8 mouse cellular contexts compared by ENCODE assay signal in the genomic region with DNA sequence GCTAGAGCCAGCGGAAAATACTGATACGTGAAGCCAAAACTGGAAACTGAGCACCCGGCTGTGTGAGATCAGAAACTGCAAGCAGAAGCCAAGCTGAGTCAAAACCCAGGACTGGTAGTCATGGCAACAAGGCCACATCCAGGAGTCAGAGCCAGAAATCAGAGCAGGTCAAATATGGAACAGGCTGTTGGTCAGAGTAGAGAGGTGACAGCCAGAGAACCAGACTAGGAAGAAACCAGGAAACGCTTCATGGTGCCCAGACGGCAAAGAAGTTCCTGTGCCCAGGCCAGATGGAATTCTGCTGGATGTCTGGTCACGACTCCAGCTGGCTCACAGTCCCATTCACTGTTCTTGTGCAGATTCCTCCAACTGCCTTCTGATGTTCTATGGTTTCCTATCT.
DNase-seq lines count a peak whose midpoint lies in the region; ATAC-seq and TF ChIP-seq lines count a peak whose summit lies in the region.
"Had no signal": no experiment of that assay in that cellular context is flagged by ENCODE, and none has a peak within 500 bp of the region (broad histone marks: within the 10 kb centered on the region; RNA-seq: fewer than 3 reads in every experiment).

No protein-coding gene starts in this region.

- peak; percentile 100 for ATAC-seq in cerebellum, adult (ENCODE audit: insufficient number of reproducible peaks, low FRiP score, low TSS enrichment)
- ATAC-seq in monocyte, adult 5-6 weeks (replicated peaks; ENCODE audit: insufficient number of reproducible peaks, low FRiP score, low TSS enrichment, poor library complexity, severe bottlenecking) = no peak
- ATAC-seq in stomach, postnatal 0 days (ENCODE audit: low FRiP score, low TSS enrichment) = no peak

- no peak for TF ChIP-seq CTCF in gastrocnemius, adult 2 months (IDR thresholded peaks at IDR 0.05)
- no peak for TF ChIP-seq CTCF in stomach, postnatal 0 days (IDR thresholded peaks at IDR 0.05; ENCODE audit: low read depth)

- H3K4me3 ChIP-seq in gastrocnemius, adult 2 months = no peak overlapping the region
- no peak overlapping the region for H3K4me3 ChIP-seq in myocyte
- no peak overlapping the region for H3K4me3 ChIP-seq in stomach, postnatal 0 days (ENCODE audit: low read depth, low read length)

- H3K4me1 ChIP-seq in stomach, postnatal 0 days (replicated peaks; ENCODE audit: control insufficient read depth, insufficient read depth) = no peaks in the 10 kb centered on the region

- 54% methylated on average over 6 of the region's 6 CpGs for WGBS in stomach, postnatal 0 days

- H3K36me3 ChIP-seq in myocyte (ENCODE audit: control insufficient read depth, insufficient read depth) = no peaks in the 10 kb centered on the region
- H3K36me3 ChIP-seq in stomach, postnatal 0 days (ENCODE audit: control insufficient read depth, insufficient read depth, low read length) = no peaks in the 10 kb centered on the region

- peak overlapping the region; percentile 1 for H3K4me2 ChIP-seq in myocyte (ENCODE audit: low read depth)
- no peak overlapping the region for H3K4me2 ChIP-seq in stomach, postnatal 0 days (replicated peaks; ENCODE audit: low read depth)

- H3K27me3 ChIP-seq in myocyte (ENCODE audit: control insufficient read depth, insufficient read depth, insufficient read length) = no peaks in the 10 kb centered on the region
- H3K27me3 ChIP-seq in stomach, postnatal 0 days (ENCODE audit: control insufficient read depth, insufficient read depth, low read length) = no peaks in the 10 kb centered on the region

- no peaks in the 10 kb centered on the region for H3K79me2 ChIP-seq in myocyte (ENCODE audit: control insufficient read depth, insufficient read depth)

- peak overlapping the region; percentile 24; the same call in 1 of the 2 replicates for H3K27ac ChIP-seq in gastrocnemius, adult 2 months
- no peak overlapping the region for H3K27ac ChIP-seq in stomach, postnatal 0 days (replicated peaks)
- H3K27ac ChIP-seq: macrophage had no signal

- H3ac ChIP-seq in myocyte (ENCODE audit: control insufficient read depth, insufficient read length) = no peak overlapping the region

- no peaks in the 10 kb centered on the region for H3K9me3 ChIP-seq in stomach, postnatal 0 days (ENCODE audit: control insufficient read depth, low read length)

- no peak overlapping the region for H3K9ac ChIP-seq in stomach, postnatal 0 days (ENCODE audit: low read length)

- intact Hi-C loops in gastrocnemius, adult 2 months (cut with DNase I) = no loop called here

- DNase-seq in R1 (ENCODE audit: low read depth, low spot score) = peak; percentile 10
- DNase-seq in gastrocnemius, adult 2 months = peak; percentile 74
- DNase-seq in layer of hippocampus, postnatal 10 days (ENCODE audit: low spot score in 2 of 2) = peak; percentile 62 to 63
- no peak for DNase-seq in stomach, postnatal 0 days (ENCODE audit: low spot score)

- no peak for TF ChIP-seq EP300 in stomach, postnatal 0 days (optimal IDR thresholded peaks at IDR 0.05)

- TF ChIP-seq POLR2A in myocyte (IDR thresholded peaks at IDR 0.05; ENCODE audit: insufficient read length, low read depth) = no peak

TF ChIP-seq in myocyte, 11 proteins besides CTCF, POLR2A, EP300 and RAD21:
- TF ChIP-seq MYOG (IDR thresholded peaks at IDR 0.05; ENCODE audit: control insufficient read depth in 1 of 3, insufficient read depth in 1 of 3, insufficient read length in 2 of 3, low read depth in 2 of 3) (no peak), TCF12 (IDR thresholded peaks at IDR 0.05; ENCODE audit: insufficient read depth, poor library complexity, severe bottlenecking) (no peak), E2F4 (IDR thresholded peaks at IDR 0.05; ENCODE audit: insufficient read depth) (no peak), CEBPB (IDR thresholded peaks at IDR 0.05; ENCODE audit: insufficient read depth, poor library complexity, severe bottlenecking) (no peak), TCF3 (IDR thresholded peaks at IDR 0.05; ENCODE audit: insufficient read length, low read depth) (no peak), POLR2AphosphoS2 (IDR thresholded peaks at IDR 0.05; ENCODE audit: insufficient read length, low read depth) (no peak), SRF (IDR thresholded peaks at IDR 0.05; ENCODE audit: control insufficient read depth, insufficient read length, low read depth) (no peak), USF1 (IDR thresholded peaks at IDR 0.05; ENCODE audit: low read depth) (no peak), REST (IDR thresholded peaks at IDR 0.05; ENCODE audit: insufficient read depth, insufficient read length) (no peak), MAX (IDR thresholded peaks at IDR 0.05; ENCODE audit: low read depth) (no peak), MYOD1 (IDR thresholded peaks at IDR 0.05; ENCODE audit: control insufficient read depth in 1 of 3, insufficient read length in 2 of 3, low read depth in 2 of 3) (no peak)
